8 mouse cellular contexts compared by ENCODE assay signal in the genomic region with DNA sequence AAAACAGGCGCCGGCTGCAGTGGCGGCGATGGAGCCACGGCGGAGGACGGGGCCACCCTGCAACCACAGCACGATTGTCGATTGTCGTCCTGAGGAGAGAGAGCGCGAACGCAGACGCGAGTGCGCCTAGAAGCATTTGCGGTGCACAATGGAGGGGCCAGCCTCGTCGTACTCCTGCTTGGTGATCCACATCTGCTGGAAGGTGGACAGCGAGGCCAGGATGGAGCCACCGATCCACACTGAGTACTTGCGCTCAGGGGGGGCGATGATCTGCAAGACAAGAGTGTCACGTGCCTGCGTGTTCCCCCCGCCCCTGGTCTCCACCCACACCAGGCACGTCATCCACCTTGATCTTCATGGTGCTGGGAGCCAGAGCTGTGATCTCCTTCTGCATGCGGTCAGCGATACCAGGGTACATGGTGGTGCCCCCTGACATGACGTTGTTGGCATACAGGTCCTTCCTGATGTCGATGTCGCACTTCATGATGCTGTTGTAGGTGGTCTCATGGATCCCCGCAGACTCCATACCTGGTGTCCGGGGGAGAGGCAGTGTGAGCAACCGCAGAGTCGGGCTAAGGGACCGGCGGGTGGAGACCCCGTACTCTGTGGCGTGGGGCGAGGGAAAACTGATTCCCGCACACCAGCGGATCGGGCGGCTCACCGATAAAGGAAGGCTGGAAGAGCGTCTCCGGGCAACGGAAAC. TPM values are rescaled to one million over a fixed set of nuclear protein-coding genes. Genes with fewer than 3 reads are reported as not detected.
A peak's percentile ranks its signal among the peaks of the same experiment; 100 is the strongest.
DNase-seq lines count a peak whose midpoint lies in the region; ATAC-seq lines count a peak whose summit lies in the region.

No protein-coding gene starts in this region.

- peak overlapping the region; percentile 68 for H3K9ac ChIP-seq in forebrain, embryonic 13.5 days
- H3K9ac ChIP-seq in intestine, embryonic 16.5 days (ENCODE audit: low read depth, low read length), result no peak overlapping the region
- peak overlapping the region; percentile 29; the same call in 1 of the 2 replicates for H3K9ac ChIP-seq in midbrain, embryonic 12.5 days (replicated peaks)

- peak overlapping the region; percentile 46 for H3K4me3 ChIP-seq in forebrain, embryonic 13.5 days
- H3K4me3 ChIP-seq in intestine, embryonic 16.5 days (ENCODE audit: low read length), result peak overlapping the region; percentile 31
- peak overlapping the region; percentile 45 for H3K4me3 ChIP-seq in midbrain, embryonic 12.5 days

- DNase-seq in adrenal gland, adult (ENCODE audit: inconsistent age in 2 of 2, low spot score in 1 of 2), result peak; percentile 25 to 51
- no peak for DNase-seq in adrenal gland, postnatal 4 days (ENCODE audit: low spot score in 2 of 2)
- DNase-seq in brain, embryonic 18.5 days (ENCODE audit: low read depth, low spot score), result peak; percentile 74
- DNase-seq in telencephalon, adult 2 months (ENCODE audit: low read depth, low spot score), result peak; percentile 83
- no peak for DNase-seq in spleen, postnatal 4 days (ENCODE audit: low spot score in 2 of 2)

- peaks cover 76% of the 10 kb centered on the region for H3K27me3 ChIP-seq in forebrain, embryonic 13.5 days
- peaks cover 49% of the 10 kb centered on the region for H3K27me3 ChIP-seq in intestine, embryonic 16.5 days (replicated peaks; ENCODE audit: control insufficient read depth, insufficient read depth, low read length)
- H3K27me3 ChIP-seq in midbrain, embryonic 12.5 days, result peaks cover 81% of the 10 kb centered on the region

- H3K36me3 ChIP-seq in forebrain, embryonic 13.5 days (ENCODE audit: poor library complexity, severe bottlenecking), result no peaks in the 10 kb centered on the region
- no peaks in the 10 kb centered on the region for H3K36me3 ChIP-seq in intestine, embryonic 16.5 days (ENCODE audit: control insufficient read depth, insufficient read depth, low read length)
- no peaks in the 10 kb centered on the region for H3K36me3 ChIP-seq in midbrain, embryonic 12.5 days

- peaks cover 21% of the 10 kb centered on the region for H3K4me1 ChIP-seq in forebrain, embryonic 13.5 days
- peaks cover 10% of the 10 kb centered on the region for H3K4me1 ChIP-seq in intestine, embryonic 16.5 days (ENCODE audit: control insufficient read depth, insufficient read depth, low read length)
- H3K4me1 ChIP-seq in midbrain, embryonic 12.5 days, result peaks cover 19% of the 10 kb centered on the region

- no peaks in the 10 kb centered on the region for H3K9me3 ChIP-seq in forebrain, embryonic 13.5 days (replicated peaks)
- no peaks in the 10 kb centered on the region for H3K9me3 ChIP-seq in intestine, embryonic 16.5 days (ENCODE audit: control insufficient read depth, low read length)
- no peaks in the 10 kb centered on the region for H3K9me3 ChIP-seq in midbrain, embryonic 12.5 days

- under 1% methylated on average over 49 of the region's 49 CpGs for WGBS in forebrain, embryonic 13.5 days
- WGBS in intestine, embryonic 16.5 days, result 1% methylated on average over 49 of the region's 49 CpGs
- WGBS in midbrain, embryonic 12.5 days, result under 1% methylated on average over 49 of the region's 49 CpGs

- peak overlapping the region; percentile 72 for H3K4me2 ChIP-seq in forebrain, embryonic 13.5 days
- peak overlapping the region; percentile 43 for H3K4me2 ChIP-seq in intestine, embryonic 16.5 days (ENCODE audit: low read depth, low read length)
- H3K4me2 ChIP-seq in midbrain, embryonic 12.5 days (replicated peaks), result peak overlapping the region; percentile 61

- H3K27ac ChIP-seq in forebrain, embryonic 13.5 days, result no peak overlapping the region
- no peak overlapping the region for H3K27ac ChIP-seq in intestine, embryonic 16.5 days (ENCODE audit: low read length)
- no peak overlapping the region for H3K27ac ChIP-seq in midbrain, embryonic 12.5 days (replicated peaks)

- ATAC-seq in forebrain, embryonic 13.5 days, result peak; percentile 79
- no peak; the same call in 1 of the 2 replicates for ATAC-seq in intestine, embryonic 16.5 days
- ATAC-seq in midbrain, embryonic 12.5 days (ENCODE audit: low FRiP score, low read depth), result peak; percentile 71; the same call in 1 of the 2 replicates

RNA-seq across cellular contexts. Expression of gene Acta1, which starts 2.5 kb away (rescaled TPM):
- 1,000 to 10,000 TPM in 1 of 2 experiments, 100 to 1,000 TPM in 1; 358 to 1,099 TPM for total RNA-seq in adrenal gland, postnatal 4 days (2021)
- 1.7 and 3.1 TPM in 2 replicates for polyA plus RNA-seq in forebrain, embryonic 13.5 days (2015; fragmentation: Nextera tagmentation; extraction: Ambion mirVana)
- 11.1 and 14.3 TPM in 2 replicates for polyA plus RNA-seq in intestine, embryonic 16.5 days (2015; fragmentation: Nextera tagmentation; extraction: Ambion mirVana)
- polyA plus RNA-seq in midbrain, embryonic 12.5 days (2016; fragmentation: Nextera tagmentation; extraction: Ambion mirVana), result 0.88 and 1.2 TPM in 2 replicates

RNA-seq across cellular contexts. Expression of gene Ccsap, which starts 32.0 kb away (rescaled TPM):
- total RNA-seq in adrenal gland, postnatal 4 days (2021), result 1 to 10 TPM; 7.3 to 8.0 TPM
- polyA plus RNA-seq in forebrain, embryonic 13.5 days (2015; fragmentation: Nextera tagmentation; extraction: Ambion mirVana), result 6.4 and 7.4 TPM in 2 replicates
- 2.3 and 2.7 TPM in 2 replicates for polyA plus RNA-seq in intestine, embryonic 16.5 days (2015; fragmentation: Nextera tagmentation; extraction: Ambion mirVana)
- 9.3 and 11.0 TPM in 2 replicates for polyA plus RNA-seq in midbrain, embryonic 12.5 days (2016; fragmentation: Nextera tagmentation; extraction: Ambion mirVana)

RNA-seq across cellular contexts. Expression of gene Nup133, which starts 57.0 kb away (rescaled TPM):
- 10 to 100 TPM; 32.2 to 33.4 TPM for total RNA-seq in adrenal gland, postnatal 4 days (2021)
- polyA plus RNA-seq in forebrain, embryonic 13.5 days (2015; fragmentation: Nextera tagmentation; extraction: Ambion mirVana), result 38.5 and 42.6 TPM in 2 replicates
- polyA plus RNA-seq in intestine, embryonic 16.5 days (2015; fragmentation: Nextera tagmentation; extraction: Ambion mirVana), result 24.4 and 26.4 TPM in 2 replicates
- polyA plus RNA-seq in midbrain, embryonic 12.5 days (2016; fragmentation: Nextera tagmentation; extraction: Ambion mirVana), result 51.8 and 52.7 TPM in 2 replicates

Comparison
In these comparisons a context has a peak if more than half of its experiments do, and no peak if none do; other contexts are left out.
1. DNase-seq: peak in adrenal gland, adult (2 of 2), brain, embryonic 18.5 days (single experiment) and telencephalon, adult 2 months (single experiment); none in adrenal gland, postnatal 4 days (0 of 2) and spleen, postnatal 4 days (0 of 2).
2. Peak in every context shown above with its lines, with median percentiles within 50 percentile points of each other: H3K4me2 ChIP-seq and H3K4me3 ChIP-seq.